In the genomic region with DNA sequence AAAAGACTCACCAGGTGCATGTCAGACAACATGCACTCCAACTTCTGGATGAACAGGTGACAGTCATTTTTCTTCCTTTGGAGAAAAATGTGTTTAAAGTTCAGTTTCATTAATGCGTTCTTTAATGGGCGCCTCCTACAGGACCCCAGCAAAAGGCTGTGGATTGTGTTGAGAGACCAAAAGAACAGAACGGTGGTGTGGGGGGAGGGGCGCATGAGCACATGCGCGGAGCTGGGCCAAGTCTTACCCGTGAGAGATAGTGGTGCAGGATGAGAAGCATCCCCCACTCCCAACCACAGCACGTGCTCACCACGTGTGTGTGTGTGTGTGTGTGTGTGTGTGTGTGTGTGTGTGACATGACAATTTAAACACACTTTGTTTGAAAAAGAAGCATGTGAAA, we compare ENCODE assay signal across 23 mouse cellular contexts.
"Had no signal": no experiment of that assay in that cellular context is flagged by ENCODE, and none has a peak within 500 bp of the region (broad histone marks: within the 10 kb centered on the region; RNA-seq: fewer than 3 reads in every experiment).

No protein-coding gene starts in this region.

- H3K27ac ChIP-seq: kidney, embryonic 15.5 days; left cerebral cortex, adult 2 months; liver, embryonic 12.5 days; liver, embryonic 15.5 days; lung, embryonic 15.5 days; macrophage; midbrain, embryonic 10.5 days; midbrain, embryonic 13.5 days; neural tube, embryonic 13.5 days; stomach, embryonic 15.5 days had no signal

- H3K4me3 ChIP-seq: kidney, embryonic 15.5 days; left cerebral cortex, adult 2 months; liver, embryonic 12.5 days; liver, embryonic 15.5 days; lung, embryonic 15.5 days; megakaryocyte, embryonic 14.5 days; midbrain, embryonic 10.5 days; midbrain, embryonic 13.5 days; myocyte; neural tube, embryonic 13.5 days; stomach, embryonic 15.5 days had no signal

- H3K27me3 ChIP-seq: kidney, embryonic 15.5 days; liver, embryonic 12.5 days; liver, embryonic 15.5 days; lung, embryonic 15.5 days; megakaryocyte, embryonic 14.5 days; midbrain, embryonic 13.5 days; neural tube, embryonic 13.5 days; stomach, embryonic 15.5 days had no signal

- H3K36me3 ChIP-seq: kidney, embryonic 15.5 days; liver, embryonic 12.5 days; liver, embryonic 15.5 days; lung, embryonic 15.5 days; midbrain, embryonic 10.5 days; midbrain, embryonic 13.5 days; neural tube, embryonic 13.5 days; stomach, embryonic 15.5 days had no signal

- DNase-seq: kidney, postnatal 10 days; kidney, postnatal 36 days; layer of hippocampus, postnatal 36 days; lung, adult 18-20 months; retina, postnatal 1 day; right cerebral cortex, postnatal 25 days; spleen, adult 18-20 months; thymus, adult 2 months; thymus, postnatal 14 days; thymus, postnatal 4 days had no signal

- H3K9me3 ChIP-seq: kidney, embryonic 15.5 days; liver, embryonic 15.5 days; lung, embryonic 15.5 days; midbrain, embryonic 10.5 days; midbrain, embryonic 13.5 days; neural tube, embryonic 13.5 days; stomach, embryonic 15.5 days had no signal

- ATAC-seq: liver, embryonic 12.5 days; midbrain, embryonic 13.5 days; midbrain, embryonic 16.5 days had no signal

- H3K9ac ChIP-seq: kidney, embryonic 15.5 days; liver, embryonic 12.5 days; liver, embryonic 15.5 days; lung, embryonic 15.5 days; midbrain, embryonic 13.5 days; neural tube, embryonic 13.5 days; stomach, embryonic 15.5 days had no signal

- H3K4me1 ChIP-seq: kidney, embryonic 15.5 days; liver, embryonic 12.5 days; liver, embryonic 15.5 days; lung, embryonic 15.5 days; megakaryocyte, embryonic 14.5 days; midbrain, embryonic 10.5 days; midbrain, embryonic 13.5 days; neural tube, embryonic 13.5 days; stomach, embryonic 15.5 days had no signal

- H3K4me2 ChIP-seq: kidney, embryonic 15.5 days; liver, embryonic 12.5 days; liver, embryonic 15.5 days; lung, embryonic 15.5 days; midbrain, embryonic 13.5 days; neural tube, embryonic 13.5 days; stomach, embryonic 15.5 days had no signal
